Mouse (Mus musculus): ENCODE measurements around the gene Cdc42ep2. TPM values are rescaled to one million over a fixed set of nuclear protein-coding genes. Genes with fewer than 3 reads are reported as not detected.

Gene Cdc42ep2
- total and polyA plus RNA-seq, 3 experiments, result 1.1 to 1.7 TPM; not detected in 1

GRCm38 (mm10) chr19:5944145-5944544, 19.5 kb upstream of the Cdc42ep2 start:
- H3K4me3 ChIP-seq (ENCODE audit: control insufficient read depth in 1 of 2, insufficient read depth in 1 of 2, low read depth in 2 of 2, low read length in 2 of 2), result no peak overlapping the region
- DNase-seq (ENCODE audit: low read depth, low spot score), result no peak
- TF ChIP-seq E2F4 (IDR thresholded peaks at IDR 0.05; ENCODE audit: borderline replicate concordance, low read depth, low read length), result no peak
- no peak for TF ChIP-seq ZMIZ1 (IDR thresholded peaks at IDR 0.05; ENCODE audit: low read depth, low read length)
- TF ChIP-seq TAL1 (IDR thresholded peaks at IDR 0.05; ENCODE audit: low read length), result no peak
- no peak for TF ChIP-seq POLR2A (IDR thresholded peaks at IDR 0.05; ENCODE audit: control insufficient read depth in 1 of 2, insufficient read depth in 1 of 2, low read depth in 1 of 2, low read length in 2 of 2, poor library complexity in 1 of 2)
- TF ChIP-seq SIN3A (IDR thresholded peaks at IDR 0.05; ENCODE audit: low read length), result no peak
- TF ChIP-seq MYC (IDR thresholded peaks at IDR 0.05; ENCODE audit: low read depth, low read length), result no peak
- TF ChIP-seq ZKSCAN1 (IDR thresholded peaks at IDR 0.05; ENCODE audit: low read depth, low read length), result no peak
- no peak for TF ChIP-seq POLR2AphosphoS2 (IDR thresholded peaks at IDR 0.05; ENCODE audit: low read length)
- no peak for TF ChIP-seq GATA1 (IDR thresholded peaks at IDR 0.05; ENCODE audit: low read depth, low read length)
- TF ChIP-seq ELF1 (IDR thresholded peaks at IDR 0.05; ENCODE audit: low read depth, low read length), result no peak
- TF ChIP-seq CHD1 (IDR thresholded peaks at IDR 0.05; ENCODE audit: low read depth, low read length), result no peak
- no peak for TF ChIP-seq USF1 (IDR thresholded peaks at IDR 0.05; ENCODE audit: low read depth, low read length)
- no peak for TF ChIP-seq CTCF (IDR thresholded peaks at IDR 0.05 in 2 of 3, conservative IDR thresholded peaks at IDR 0.05 in 1 of 3; ENCODE audit: control insufficient read depth in 1 of 3, insufficient read depth in 1 of 3, low read depth in 2 of 3, low read length in 3 of 3, poor library complexity in 1 of 3, severe bottlenecking in 1 of 3)
- no peak for TF ChIP-seq MAFK (IDR thresholded peaks at IDR 0.05; ENCODE audit: borderline replicate concordance, low read depth, low read length)
- no peak for TF ChIP-seq TBP (IDR thresholded peaks at IDR 0.05; ENCODE audit: low read depth, low read length)
- H3K79me2 ChIP-seq (ENCODE audit: control insufficient read depth, insufficient read depth, low read length, poor library complexity), result no peaks in the 10 kb centered on the region
- H3K27me3 ChIP-seq (ENCODE audit: control insufficient read depth in 1 of 2, insufficient read depth in 2 of 2, low read length in 2 of 2), result no peaks in the 10 kb centered on the region
- H3K27ac ChIP-seq (ENCODE audit: control insufficient read depth, low read depth, low read length), result no peak overlapping the region
- no peaks in the 10 kb centered on the region for H3K9me3 ChIP-seq (replicated peaks; ENCODE audit: insufficient read depth, low read length)
- peaks cover 0 to 2% of the 10 kb centered on the region in 2 experiments; a peak in 2 of 4 replicates for H3K36me3 ChIP-seq (ENCODE audit: control insufficient read depth in 1 of 2, insufficient read depth in 2 of 2, low read length in 2 of 2)
- no peaks in the 10 kb centered on the region for H3K4me1 ChIP-seq (ENCODE audit: control insufficient read depth in 1 of 2, insufficient read depth in 2 of 2, low read length in 2 of 2)
- H3K9ac ChIP-seq (ENCODE audit: control insufficient read depth, low read depth, low read length, poor library complexity, severe bottlenecking), result no peak overlapping the region

DNA sequence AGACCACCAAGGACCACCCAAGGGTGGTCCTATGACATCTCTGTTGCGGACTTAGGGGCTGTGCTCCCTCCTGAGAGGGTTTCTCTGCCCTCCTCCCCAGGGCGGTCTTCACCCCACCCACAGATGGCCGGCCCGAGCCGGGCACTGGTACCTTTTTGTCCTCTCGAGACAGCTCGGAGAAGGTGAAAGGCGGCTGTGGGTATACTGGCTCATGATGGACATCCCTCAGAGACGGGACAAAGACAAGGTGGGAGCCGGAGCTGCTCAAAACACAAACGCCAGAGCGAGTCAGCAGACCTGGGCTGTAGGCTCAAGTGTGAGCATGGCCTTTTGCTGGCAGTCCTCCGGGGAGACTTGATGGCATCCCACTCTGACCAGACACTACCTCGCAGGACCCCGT, 18.8 kb upstream of the Cdc42ep2 start:
- Histone ChIP-seq H3K4me3 (ENCODE audit: control insufficient read depth in 1 of 2, insufficient read depth in 1 of 2, low read depth in 2 of 2, low read length in 2 of 2) (no peak overlapping the region), H3K4me1 (ENCODE audit: control insufficient read depth in 1 of 2, insufficient read depth in 2 of 2, low read length in 2 of 2) (no peaks in the 10 kb centered on the region), H3K27ac (ENCODE audit: control insufficient read depth, low read depth, low read length) (no peak overlapping the region), H3K9ac (ENCODE audit: control insufficient read depth, low read depth, low read length, poor library complexity, severe bottlenecking) (no peak overlapping the region), H3K36me3 (ENCODE audit: control insufficient read depth in 1 of 2, insufficient read depth in 2 of 2, low read length in 2 of 2) (no peaks in the 10 kb centered on the region; a peak in 1 of 4 replicates), H3K9me3 (replicated peaks; ENCODE audit: insufficient read depth, low read length) (no peaks in the 10 kb centered on the region), H3K27me3 (ENCODE audit: control insufficient read depth in 1 of 2, insufficient read depth in 2 of 2, low read length in 2 of 2) (no peaks in the 10 kb centered on the region), H3K79me2 (ENCODE audit: control insufficient read depth, insufficient read depth, low read length, poor library complexity) (no peaks in the 10 kb centered on the region)
- TF ChIP-seq ZNF384 (IDR thresholded peaks at IDR 0.05; ENCODE audit: low read depth, low read length), result no peak
- TF ChIP-seq EP300 (IDR thresholded peaks at IDR 0.05; ENCODE audit: low read depth in 1 of 2, low read length in 2 of 2), result no peak
- no peak for TF ChIP-seq NRF1 (IDR thresholded peaks at IDR 0.05; ENCODE audit: insufficient read depth, low read depth, low read length, poor library complexity, severe bottlenecking)
- TF ChIP-seq MYB (IDR thresholded peaks at IDR 0.05; ENCODE audit: low read depth, low read length), result no peak
- TF ChIP-seq RCOR1 (IDR thresholded peaks at IDR 0.05; ENCODE audit: low read depth, low read length), result no peak
- TF ChIP-seq ZKSCAN1 (IDR thresholded peaks at IDR 0.05; ENCODE audit: low read depth, low read length), result no peak
- no peak for TF ChIP-seq TCF12 (IDR thresholded peaks at IDR 0.05; ENCODE audit: low read depth, low read length)
- DNase-seq (ENCODE audit: low read depth, low spot score), result no peak
